In genomic region chr1:185898475-185898874, GRCm38 (mm10) we compare ENCODE assay signal across 10 mouse cellular contexts.
DNase-seq lines count a peak whose midpoint lies in the region; ATAC-seq and TF ChIP-seq lines count a peak whose summit lies in the region.
"Had no signal": no experiment of that assay in that cellular context is flagged by ENCODE, and none has a peak within 500 bp of the region (broad histone marks: within the 10 kb centered on the region; RNA-seq: fewer than 3 reads in every experiment).

No protein-coding gene starts in this region.

- H3K36me3 ChIP-seq in kidney, postnatal 0 days (ENCODE audit: insufficient read depth, low read length) = no peaks in the 10 kb centered on the region
- no peaks in the 10 kb centered on the region for H3K36me3 ChIP-seq in kidney, embryonic 16.5 days (ENCODE audit: insufficient read depth, low read length)
- no peaks in the 10 kb centered on the region for H3K36me3 ChIP-seq in lung, embryonic 16.5 days (ENCODE audit: control insufficient read depth, insufficient read depth, low read length)
- H3K36me3 ChIP-seq in intestine, embryonic 16.5 days (ENCODE audit: control insufficient read depth, insufficient read depth, low read length) = no peaks in the 10 kb centered on the region
- H3K36me3 ChIP-seq: heart, embryonic 13.5 days; kidney, embryonic 15.5 days had no signal

- TF ChIP-seq CTCF in kidney, postnatal 0 days (IDR thresholded peaks at IDR 0.05; ENCODE audit: low read depth) = no peak
- no peak for TF ChIP-seq CTCF in brain, embryonic 14.5 days (IDR thresholded peaks at IDR 0.05; ENCODE audit: borderline replicate concordance, extremely low read depth, insufficient read depth, insufficient read length)

- no peak for TF ChIP-seq POLR2A in brain, embryonic 14.5 days (IDR thresholded peaks at IDR 0.05; ENCODE audit: borderline replicate concordance, extremely low read depth, insufficient read depth, insufficient read length, poor library complexity, severe bottlenecking)

- no peak overlapping the region for H3K9ac ChIP-seq in kidney, postnatal 0 days (ENCODE audit: low read depth, low read length)
- H3K9ac ChIP-seq in kidney, embryonic 16.5 days (replicated peaks; ENCODE audit: low read length) = no peak overlapping the region
- H3K9ac ChIP-seq in lung, embryonic 16.5 days (ENCODE audit: low read length) = no peak overlapping the region
- no peak overlapping the region for H3K9ac ChIP-seq in intestine, embryonic 16.5 days (ENCODE audit: low read depth, low read length)
- H3K9ac ChIP-seq: heart, embryonic 13.5 days; kidney, embryonic 15.5 days had no signal

- no peak overlapping the region for H3K4me2 ChIP-seq in kidney, postnatal 0 days (ENCODE audit: low read length)
- H3K4me2 ChIP-seq in kidney, embryonic 16.5 days (replicated peaks; ENCODE audit: low read depth, low read length) = no peak overlapping the region
- H3K4me2 ChIP-seq in lung, embryonic 16.5 days (ENCODE audit: low read depth, low read length) = no peak overlapping the region
- no peak overlapping the region for H3K4me2 ChIP-seq in intestine, embryonic 16.5 days (ENCODE audit: low read depth, low read length)
- H3K4me2 ChIP-seq: heart, embryonic 13.5 days; kidney, embryonic 15.5 days had no signal

- H3K27me3 ChIP-seq in kidney, postnatal 0 days (ENCODE audit: insufficient read depth, low read length) = no peaks in the 10 kb centered on the region
- no peaks in the 10 kb centered on the region for H3K27me3 ChIP-seq in kidney, embryonic 16.5 days (ENCODE audit: insufficient read depth, low read length)
- H3K27me3 ChIP-seq in lung, embryonic 16.5 days (ENCODE audit: control insufficient read depth, insufficient read depth, low read depth, low read length) = no peaks in the 10 kb centered on the region
- no peaks in the 10 kb centered on the region for H3K27me3 ChIP-seq in intestine, embryonic 16.5 days (replicated peaks; ENCODE audit: control insufficient read depth, insufficient read depth, low read length)
- H3K27me3 ChIP-seq: heart, embryonic 13.5 days; kidney, embryonic 15.5 days had no signal

- peak; percentile 33 for DNase-seq in kidney, postnatal 0 days (ENCODE audit: low spot score)
- peak; percentile 13 for DNase-seq in brain, embryonic 14.5 days (ENCODE audit: low read depth)
- DNase-seq in gastrocnemius, postnatal 10 days = peak; percentile 19
- no peak for DNase-seq in thymus, postnatal 4 days
- no peak for DNase-seq in adrenal gland, postnatal 4 days (ENCODE audit: low spot score in 2 of 2)

- no peaks in the 10 kb centered on the region for H3K4me1 ChIP-seq in kidney, postnatal 0 days (replicated peaks; ENCODE audit: insufficient read depth, low read length)
- H3K4me1 ChIP-seq in kidney, embryonic 16.5 days (ENCODE audit: insufficient read depth, low read length) = no peaks in the 10 kb centered on the region
- H3K4me1 ChIP-seq in lung, embryonic 16.5 days (replicated peaks; ENCODE audit: control insufficient read depth, insufficient read depth, low read length) = peaks cover 5% of the 10 kb centered on the region
- no peaks in the 10 kb centered on the region for H3K4me1 ChIP-seq in intestine, embryonic 16.5 days (ENCODE audit: control insufficient read depth, insufficient read depth, low read length)
- H3K4me1 ChIP-seq: kidney, embryonic 15.5 days had no signal

- no peak overlapping the region for H3K27ac ChIP-seq in kidney, postnatal 0 days
- no peak overlapping the region for H3K27ac ChIP-seq in kidney, embryonic 16.5 days (ENCODE audit: low read length)
- peak overlapping the region; percentile 75 for H3K27ac ChIP-seq in lung, embryonic 16.5 days (ENCODE audit: low read length)
- no peak overlapping the region for H3K27ac ChIP-seq in intestine, embryonic 16.5 days (ENCODE audit: low read length)
- H3K27ac ChIP-seq: heart, embryonic 13.5 days; kidney, embryonic 15.5 days had no signal

- no peak for ATAC-seq in kidney, postnatal 0 days (replicated peaks; ENCODE audit: low FRiP score, low read depth)
- no peak for ATAC-seq in kidney, embryonic 16.5 days (ENCODE audit: low FRiP score, low TSS enrichment)
- ATAC-seq in lung, embryonic 16.5 days (ENCODE audit: low read depth) = peak; percentile 86
- no peak for ATAC-seq in intestine, embryonic 16.5 days

- no peaks in the 10 kb centered on the region for H3K9me3 ChIP-seq in kidney, postnatal 0 days (replicated peaks; ENCODE audit: low read length)
- 0 out of 2 replicates have a peak, but pooled peaks cover 4% of the 10 kb centered on the region for H3K9me3 ChIP-seq in kidney, embryonic 16.5 days (ENCODE audit: low read length)
- H3K9me3 ChIP-seq in lung, embryonic 16.5 days (ENCODE audit: control insufficient read depth, low read length) = peaks cover 5% of the 10 kb centered on the region; the same call in 1 of the 2 replicates
- H3K9me3 ChIP-seq in intestine, embryonic 16.5 days (ENCODE audit: control insufficient read depth, low read length) = no peaks in the 10 kb centered on the region
- H3K9me3 ChIP-seq: kidney, embryonic 15.5 days had no signal

- no peak overlapping the region for H3K4me3 ChIP-seq in kidney, postnatal 0 days (replicated peaks; ENCODE audit: low read depth, low read length)
- H3K4me3 ChIP-seq in kidney, embryonic 16.5 days (ENCODE audit: low read length) = no peak overlapping the region
- H3K4me3 ChIP-seq in lung, embryonic 16.5 days (ENCODE audit: low read length) = no peak overlapping the region
- no peak overlapping the region for H3K4me3 ChIP-seq in intestine, embryonic 16.5 days (ENCODE audit: low read length)
- H3K4me3 ChIP-seq: heart, embryonic 13.5 days; kidney, embryonic 15.5 days had no signal

- WGBS in kidney, postnatal 0 days = 44% methylated on average over 9 of the region's 9 CpGs
- 43% methylated on average over 9 of the region's 9 CpGs for WGBS in kidney, embryonic 16.5 days
- 28% methylated on average over 9 of the region's 9 CpGs for WGBS in lung, embryonic 16.5 days
- 61% methylated on average over 9 of the region's 9 CpGs for WGBS in intestine, embryonic 16.5 days

Comparison
In these comparisons a context has a peak if more than half of its experiments do, and no peak if none do; other contexts are left out.
1. DNase-seq: peak in kidney, postnatal 0 days (single experiment), brain, embryonic 14.5 days (single experiment) and gastrocnemius, postnatal 10 days (single experiment); none in thymus, postnatal 4 days (single experiment) and adrenal gland, postnatal 4 days (0 of 2).